Mouse (Mus musculus): ENCODE data around the gene Oprd1. TPM values are rescaled to one million over a fixed set of nuclear protein-coding genes. Genes with fewer than 3 reads are reported as not detected.

Gene Oprd1
- total RNA-seq, 2 experiments from 2014 or later, result 0.70 to 0.99 TPM

DNA sequence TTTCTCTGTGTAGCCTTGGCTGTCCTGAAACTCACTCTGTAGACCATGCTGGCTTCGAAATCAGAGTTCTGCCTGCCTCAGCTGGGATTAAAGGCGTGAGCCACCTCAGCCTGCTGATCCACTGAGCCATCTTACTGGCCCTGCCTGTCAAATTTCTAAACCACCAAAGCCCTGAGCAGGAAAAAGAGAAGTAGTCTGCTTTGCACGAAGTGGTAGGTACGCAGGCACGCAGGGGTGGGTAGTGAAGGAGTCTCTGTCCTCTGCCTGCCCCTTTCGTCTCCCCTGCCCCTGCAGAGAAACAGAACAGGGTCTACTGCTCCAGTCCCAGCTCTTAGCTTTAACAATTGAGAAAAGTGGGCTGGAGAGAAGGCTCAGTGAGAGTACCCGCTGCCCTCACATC is 59.2 kb downstream of the Oprd1 start:
- DNase-seq (ENCODE audit: low spot score in 2 of 2), result no peak

DNA sequence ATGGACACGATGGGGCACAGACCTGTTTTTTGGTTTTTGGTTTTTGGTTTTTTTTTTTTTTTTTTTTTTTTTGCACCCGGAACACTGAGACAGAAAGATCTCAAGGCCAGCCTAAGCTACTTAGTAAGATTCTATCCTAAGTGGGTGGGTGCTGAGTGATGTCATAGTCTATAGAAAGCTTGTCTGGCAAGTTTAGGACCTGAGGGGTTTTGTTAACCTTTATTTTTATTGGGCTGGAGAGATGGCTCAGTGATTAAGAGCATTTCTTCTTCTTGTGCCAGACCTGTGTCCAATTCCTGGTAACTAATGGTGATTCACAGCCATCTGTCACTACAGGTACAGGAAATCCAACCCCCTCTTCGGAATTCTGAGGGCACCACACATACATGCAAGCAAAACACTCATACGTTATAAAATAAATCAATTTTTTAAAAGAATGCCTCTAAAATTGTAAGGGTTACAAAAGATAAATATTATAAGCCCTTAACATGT is 63.7 kb downstream of the Oprd1 start:
- no peak for DNase-seq (ENCODE audit: low spot score in 2 of 2)

- DNase-seq (ENCODE audit: low spot score in 2 of 2), result peak; percentile 70 to 71
Measured at GRCm38 (mm10) chr4:132079555-132080275, 64.6 kb downstream of the Oprd1 start.

GRCm38 (mm10) chr4:132078296-132078714 is 66.0 kb downstream of the Oprd1 start:
- no peak for DNase-seq (ENCODE audit: low spot score in 2 of 2)

- DNase-seq (ENCODE audit: low spot score in 2 of 2), result no peak
Measured at GRCm38 (mm10) chr4:132077445-132077844, 66.8 kb downstream of the Oprd1 start.

GRCm38 (mm10) chr4:132076480-132077405 is 67.5 kb downstream of the Oprd1 start:
- peak; percentile 34 to 41 for DNase-seq (ENCODE audit: low spot score in 2 of 2)

GRCm38 (mm10) chr4:132075796-132076195 is 68.5 kb downstream of the Oprd1 start:
- no peak for DNase-seq (ENCODE audit: low spot score in 2 of 2)

GRCm38 (mm10) chr4:132074933-132075769 is 69.1 kb downstream of the Oprd1 start, which contains the start of gene Epb41:
Gene Epb41, minus strand, starts transcription at chr4:132075321.
- DNase-seq (ENCODE audit: low spot score in 2 of 2), result peak; percentile 98 to 99

DNA sequence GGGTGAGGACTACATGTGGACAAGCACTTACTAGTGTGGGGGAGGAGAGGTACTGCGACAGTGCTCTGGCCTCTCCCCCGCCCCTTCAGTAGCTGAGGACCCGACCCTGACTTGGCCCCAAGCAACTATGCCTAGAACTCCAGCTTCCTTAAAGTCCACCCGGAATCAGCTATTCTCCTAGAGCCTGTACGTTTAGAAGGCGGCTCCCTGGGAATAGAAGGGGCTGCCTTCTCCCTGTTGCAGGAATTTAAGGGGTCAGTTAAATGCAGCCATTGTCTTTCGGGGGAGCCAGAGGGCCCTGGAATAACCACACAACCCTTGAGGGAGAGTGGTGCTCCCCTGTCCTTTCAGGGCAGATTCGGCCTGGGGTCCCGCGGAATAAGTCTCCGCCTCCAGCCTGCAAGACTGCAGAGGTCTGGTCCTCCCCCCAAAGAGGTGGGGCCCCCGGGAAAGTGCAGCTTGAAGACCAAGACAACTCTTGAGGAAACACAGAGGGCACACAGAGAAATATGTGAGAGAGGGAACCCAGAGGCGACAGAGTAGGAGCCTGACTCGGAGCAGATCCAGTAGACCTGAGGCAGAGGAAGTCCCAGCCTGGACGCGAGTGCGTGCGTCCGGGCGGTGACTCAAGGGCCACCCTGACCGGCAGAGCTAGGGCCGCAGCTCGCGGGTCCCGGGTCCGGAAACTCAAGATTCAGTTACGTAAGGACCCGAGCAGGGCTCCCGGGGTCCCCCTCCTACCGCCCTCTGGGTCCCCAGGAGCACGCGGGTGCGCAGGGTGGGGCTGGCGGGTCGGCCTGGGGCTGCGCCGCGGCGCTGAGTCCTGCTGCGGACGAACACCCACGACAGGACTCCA is 70.0 kb downstream of the Oprd1 start, which contains the start of gene Gm10300:
Gene Gm10300, plus strand, starts transcription at position 621 of the 856 bp plus-strand sequence.
- peak; percentile 57 to 62 for DNase-seq (ENCODE audit: low spot score in 2 of 2)

- DNase-seq (ENCODE audit: low spot score in 2 of 2), result no peak
Measured at GRCm38 (mm10) chr4:132072946-132073345, 71.3 kb downstream of the Oprd1 start.

DNA sequence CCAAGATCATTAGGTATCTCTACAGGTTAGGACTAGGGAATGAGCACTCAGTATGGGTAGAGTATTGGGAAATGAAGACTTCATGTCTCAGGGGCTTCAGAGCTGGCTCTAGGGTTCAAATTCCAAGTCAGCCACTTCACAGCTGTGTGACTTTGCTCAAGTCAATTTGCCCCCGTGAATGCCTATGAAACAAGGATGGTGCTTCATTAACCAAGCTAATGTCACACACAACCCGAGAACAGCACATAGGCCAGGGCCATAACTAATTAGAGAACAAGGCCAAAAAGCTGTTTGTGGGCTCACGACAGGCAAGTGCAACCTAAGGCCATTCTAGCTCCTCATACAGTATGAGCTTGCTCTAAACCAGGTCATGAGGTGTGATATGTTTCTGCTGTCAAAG is 72.1 kb downstream of the Oprd1 start:
- no peak for DNase-seq (ENCODE audit: low spot score in 2 of 2)

DNA sequence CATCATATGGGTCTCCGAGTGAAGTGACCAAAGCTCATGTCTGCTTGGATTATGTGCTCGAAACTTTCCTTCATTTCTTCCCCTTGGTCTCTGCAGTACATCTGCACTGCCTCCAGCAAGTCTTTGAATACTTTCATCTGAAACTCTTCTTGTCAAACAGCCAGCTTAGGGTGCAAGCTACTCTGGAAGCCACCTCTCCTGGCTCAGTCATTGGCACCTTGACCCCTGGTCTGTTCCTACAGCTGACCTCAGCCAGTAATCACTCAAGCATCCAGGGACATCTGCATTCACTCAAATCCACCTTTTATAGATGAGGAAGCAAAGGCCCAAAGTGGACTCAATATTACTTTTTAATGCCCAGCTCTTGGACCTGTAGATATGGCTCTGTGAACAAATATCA is 72.6 kb downstream of the Oprd1 start:
- DNase-seq (ENCODE audit: low spot score in 2 of 2), result no peak

DNA sequence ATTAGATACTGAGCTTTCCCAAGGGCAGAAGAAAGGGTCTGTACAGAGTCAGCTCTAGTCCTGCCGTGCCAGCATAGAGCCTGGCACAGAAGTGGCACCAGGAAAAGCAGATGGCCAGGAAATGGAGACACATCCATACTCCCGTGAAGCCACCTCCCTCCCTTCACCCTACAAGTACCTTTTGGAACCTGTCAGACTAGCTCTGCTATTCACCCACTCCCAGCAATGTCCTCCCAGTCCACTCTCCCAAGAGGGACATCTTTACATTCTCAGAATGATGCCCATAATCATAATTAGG is 76.4 kb downstream of the Oprd1 start:
- DNase-seq (ENCODE audit: low spot score in 2 of 2), result peak in 1 of 2 experiments; percentile 11

DNA sequence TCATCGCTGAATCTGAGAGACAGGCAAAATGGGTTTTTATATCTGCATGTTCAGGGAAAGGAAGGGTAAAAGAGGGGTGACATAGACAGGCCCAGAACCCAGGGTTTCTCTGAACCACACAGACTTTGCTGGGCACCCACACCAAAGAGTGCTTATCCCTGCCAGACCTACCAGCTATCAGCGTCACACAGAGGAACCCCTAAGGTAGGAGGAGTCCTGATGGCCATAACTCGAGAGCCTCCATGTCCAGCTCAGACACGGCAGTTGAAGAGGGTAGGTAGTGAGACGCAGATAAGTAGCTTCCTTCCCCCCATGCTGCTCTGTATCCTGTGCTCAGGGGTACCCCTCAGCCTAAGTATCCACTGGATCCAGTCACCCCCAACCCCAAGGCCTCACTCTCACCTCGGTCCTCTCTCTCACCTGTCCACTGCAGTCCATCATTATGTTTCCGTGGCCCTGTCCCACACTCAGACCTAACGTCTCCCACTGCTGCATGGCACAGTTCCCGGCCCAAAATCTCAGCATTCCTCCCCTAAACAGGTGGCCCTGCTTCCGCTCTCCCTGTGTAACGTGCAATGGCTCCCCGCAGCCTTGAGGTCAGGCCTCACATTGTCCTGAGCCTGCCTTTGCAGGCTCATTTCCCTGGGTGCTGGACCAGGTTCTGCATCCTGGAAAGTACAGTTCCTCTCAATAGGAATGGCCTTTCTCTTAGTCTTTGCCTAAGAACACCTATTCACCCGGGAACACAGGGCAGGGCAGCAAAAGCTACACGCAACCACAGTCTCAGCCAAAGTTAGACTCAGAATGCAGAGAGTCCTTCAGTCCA is 77.0 kb downstream of the Oprd1 start:
- DNase-seq (ENCODE audit: low spot score in 2 of 2), result peak in 1 of 2 experiments; percentile 12

GRCm38 (mm10) chr4:132066101-132066773 is 78.0 kb downstream of the Oprd1 start:
- DNase-seq (ENCODE audit: low spot score in 2 of 2), result peak; percentile 61 to 66

DNA sequence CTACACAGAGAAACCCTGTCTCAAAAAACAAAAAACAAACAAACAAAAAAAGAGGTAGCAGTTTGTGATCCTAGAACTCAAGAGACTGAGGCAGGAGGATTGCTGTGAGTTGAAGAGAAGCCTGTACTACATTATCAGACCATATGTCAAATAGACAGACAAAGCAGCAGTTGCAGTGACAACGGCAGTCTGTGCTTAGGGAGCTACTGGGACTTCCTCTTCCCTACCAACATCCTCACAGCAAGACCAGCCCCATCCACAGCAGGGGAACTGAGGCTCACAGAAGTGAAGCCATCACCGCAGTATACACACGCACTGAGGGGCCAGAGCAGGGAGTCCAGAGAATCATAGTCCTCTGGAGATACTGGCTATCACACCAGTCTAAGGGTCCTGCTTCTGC is 78.7 kb downstream of the Oprd1 start:
- no peak for DNase-seq (ENCODE audit: low spot score in 2 of 2)

DNA sequence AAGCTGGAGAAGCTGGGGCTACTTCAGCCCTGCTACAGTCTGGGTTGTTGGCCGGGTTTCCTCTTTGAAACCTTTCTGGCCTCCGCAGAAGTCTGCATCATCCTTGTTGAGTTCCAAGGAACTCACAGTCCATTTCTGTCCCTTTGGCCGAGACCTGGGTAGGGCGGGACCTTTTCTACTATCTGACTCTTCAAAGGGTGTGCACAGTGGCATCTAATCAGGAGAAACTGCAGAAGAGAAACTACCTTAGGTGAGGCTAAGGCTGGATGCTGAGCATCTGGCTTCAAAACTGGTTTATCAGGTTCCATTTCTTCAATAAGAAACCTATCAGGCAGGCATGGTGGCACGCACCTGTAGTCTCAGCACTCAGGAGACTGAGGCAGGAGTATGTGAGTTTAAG is 79.7 kb downstream of the Oprd1 start:
- no peak for DNase-seq (ENCODE audit: low spot score in 2 of 2)
